In genomic region chr14:21985981-21986732, GRCm38 (mm10) we compare ENCODE assay signal across 8 mouse cellular contexts. TPM values are rescaled to one million over a fixed set of nuclear protein-coding genes. Genes with fewer than 3 reads are reported as not detected.
DNase-seq lines count a peak whose midpoint lies in the region; ATAC-seq and TF ChIP-seq lines count a peak whose summit lies in the region.

No protein-coding gene starts in this region.

- no peak for TF ChIP-seq POLR2A in cerebellum, adult 2 months (IDR thresholded peaks at IDR 0.05; ENCODE audit: borderline replicate concordance, insufficient read depth, low read length)

- H3K4me3 ChIP-seq in cerebellum, adult 2 months (replicated peaks; ENCODE audit: insufficient read depth, low read depth, low read length), result peak overlapping the region; percentile 54
- peak overlapping the region; percentile 89 for H3K4me3 ChIP-seq in hindbrain, embryonic 10.5 days
- peak overlapping the region; percentile 80 for H3K4me3 ChIP-seq in lung, embryonic 16.5 days (ENCODE audit: low read length)

- ATAC-seq in lung, embryonic 16.5 days (ENCODE audit: low read depth), result no peak

- H3K4me1 ChIP-seq in cerebellum, adult 2 months (ENCODE audit: control insufficient read depth, insufficient read depth, low read length), result no peaks in the 10 kb centered on the region; the same call in 1 of the 2 replicates
- peaks cover 79% of the 10 kb centered on the region for H3K4me1 ChIP-seq in hindbrain, embryonic 10.5 days (replicated peaks)
- peaks cover 10% of the 10 kb centered on the region for H3K4me1 ChIP-seq in lung, embryonic 16.5 days (replicated peaks; ENCODE audit: control insufficient read depth, insufficient read depth, low read length)

- no peaks in the 10 kb centered on the region for H3K9me3 ChIP-seq in hindbrain, embryonic 10.5 days
- H3K9me3 ChIP-seq in lung, embryonic 16.5 days (ENCODE audit: control insufficient read depth, low read length), result no peaks in the 10 kb centered on the region

- peak overlapping the region; percentile 94 for H3K9ac ChIP-seq in lung, embryonic 16.5 days (ENCODE audit: low read length)

- peaks cover 7% of the 10 kb centered on the region; the same call in 1 of the 2 replicates for H3K27me3 ChIP-seq in cerebellum, adult 2 months (ENCODE audit: control insufficient read depth, insufficient read depth, low read length)
- H3K27me3 ChIP-seq in hindbrain, embryonic 10.5 days (ENCODE audit: insufficient read depth, poor library complexity, severe bottlenecking), result peaks cover 55% of the 10 kb centered on the region
- no peaks in the 10 kb centered on the region for H3K27me3 ChIP-seq in lung, embryonic 16.5 days (ENCODE audit: control insufficient read depth, insufficient read depth, low read depth, low read length)

- H3K27ac ChIP-seq in cerebellum, adult 2 months (ENCODE audit: insufficient read depth, low read length), result no peak overlapping the region
- peak overlapping the region; percentile 97 for H3K27ac ChIP-seq in hindbrain, embryonic 10.5 days
- H3K27ac ChIP-seq in lung, embryonic 16.5 days (ENCODE audit: low read length), result peak overlapping the region; percentile 99

- 1% methylated on average over 62 of the region's 62 CpGs for WGBS in cerebellum, adult 2 months
- whole genome bisulfite sequencing in hindbrain, embryonic 10.5 days, result under 1% methylated on average over 62 of the region's 62 CpGs
- WGBS in lung, embryonic 16.5 days, result under 1% methylated on average over 60 of the region's 62 CpGs

- H3K4me2 ChIP-seq in lung, embryonic 16.5 days (ENCODE audit: low read depth, low read length), result peak overlapping the region; percentile 80

- TF ChIP-seq CTCF in cerebellum, adult 2 months (IDR thresholded peaks at IDR 0.05; ENCODE audit: borderline replicate concordance, insufficient read depth, low read depth, low read length), result peak; percentile 52; the same call in 1 of the 2 replicates

- DNase-seq in ES-CJ7 (ENCODE audit: low read depth, low spot score), result peak; percentile 63
- peak; percentile 75 to 77 for DNase-seq in cerebellum, adult 2 months
- DNase-seq in forelimb bud, embryonic 11.5 days (ENCODE audit: low read depth, low spot score), result peak; percentile 70
- DNase-seq in hindbrain, embryonic 10.5 days (ENCODE audit: low spot score), result peak; percentile 86
- peak; percentile 88 to 91 for DNase-seq in layer of hippocampus, postnatal 10 days (ENCODE audit: low spot score in 2 of 2)
- peak; percentile 80 for DNase-seq in ovary, postnatal 14 days (ENCODE audit: low spot score)
- DNase-seq in thymus, postnatal 36 days, result peak; percentile 78 to 80

- peaks cover 17% of the 10 kb centered on the region for H3K36me3 ChIP-seq in hindbrain, embryonic 10.5 days
- peaks cover 11% of the 10 kb centered on the region; the same call in 1 of the 2 replicates for H3K36me3 ChIP-seq in lung, embryonic 16.5 days (ENCODE audit: control insufficient read depth, insufficient read depth, low read length)

RNA-seq across cellular contexts. Expression of gene Zfp503, which starts 3.2 kb away (rescaled TPM):
- polyA plus RNA-seq in cerebellum, adult 2 months (2012; rRNA removed), result 4.0 and 4.4 TPM in 2 replicates
- polyA plus RNA-seq in hindbrain, embryonic 10.5 days (2016; fragmentation: Nextera tagmentation; extraction: Ambion mirVana), result 12.3 and 20.0 TPM in 2 replicates
- 1 to 10 TPM; 3.0 TPM for total RNA-seq in layer of hippocampus, postnatal 10 days (2021)
- polyA plus RNA-seq in lung, embryonic 16.5 days (2015; fragmentation: Nextera tagmentation; extraction: Ambion mirVana), result 14.2 and 17.1 TPM in 2 replicates

RNA-seq across cellular contexts. Expression of gene Lrmda, which starts 33.4 kb away (rescaled TPM):
- polyA plus RNA-seq in cerebellum, adult 2 months (2012; rRNA removed), result 0.57 and 0.65 TPM in 2 replicates
- polyA plus RNA-seq in hindbrain, embryonic 10.5 days (2016; fragmentation: Nextera tagmentation; extraction: Ambion mirVana), result 0.47 and 0.55 TPM in 2 replicates
- under 1 TPM; 0.57 to 0.62 TPM for total RNA-seq in layer of hippocampus, postnatal 10 days (2021)
- polyA plus RNA-seq in lung, embryonic 16.5 days (2015; fragmentation: Nextera tagmentation; extraction: Ambion mirVana), result 1.2 and 1.3 TPM in 2 replicates
